Mouse (Mus musculus) midbrain, embryonic 11.5 days (tissue): Measurements from ENCODE around the gene Igfbp7. TPM values are rescaled to one million over a fixed set of nuclear protein-coding genes. Genes with fewer than 3 reads are reported as not detected.
A peak's percentile ranks its signal among the peaks of the same experiment; 100 is the strongest.

Experiments used
- ATAC-seq: fragments of 200-750 bp; cut with Nextera tagmentation; 2 replicates; pipeline ENCODE4 v1.8.0; 2017; ENCODE audit warnings: moderate TSS enrichment, moderate library complexity; ENCODE audit not compliant: low FRiP score
- DNase-seq: peaks from one replicate; pipeline ENCODE4 v3.0.0; 2015; ENCODE audit warnings: low spot score; ENCODE audit errors: missing footprints
- H3K27ac ChIP-seq: fragments of 300-500 bp; sonication (generic); 2 replicates; pipeline ENCODE4 v1.5.1; 2014; ENCODE audit warnings: low read depth, low read length
- H3K27me3 ChIP-seq: fragments of 300-500 bp; sonication (generic); 2 replicates; pipeline ENCODE4 v1.6.1; 2014; ENCODE audit warnings: mild to moderate bottlenecking, low read length, moderate library complexity, mixed read lengths; ENCODE audit not compliant: control insufficient read depth, insufficient read depth
- H3K36me3 ChIP-seq: fragments of 300-500 bp; sonication (generic); 2 replicates; pipeline ENCODE4 v1.6.1; 2014; ENCODE audit warnings: mild to moderate bottlenecking, low read length, moderate library complexity, mixed read lengths; ENCODE audit not compliant: control insufficient read depth, insufficient read depth
- H3K4me1 ChIP-seq: fragments of 300-500 bp; sonication (generic); 2 replicates; pipeline ENCODE4 v1.6.1; 2014; ENCODE audit warnings: low read length; ENCODE audit not compliant: control insufficient read depth, insufficient read depth
- H3K4me2 ChIP-seq: fragments of 300-500 bp; sonication (generic); 2 replicates; pipeline ENCODE4 v1.6.1; 2014; ENCODE audit warnings: mild to moderate bottlenecking, moderate library complexity
- H3K4me3 ChIP-seq: fragments of 300-500 bp; sonication (generic); 2 replicates; pipeline ENCODE4 v1.5.1; 2014; ENCODE audit warnings: low read depth, low read length
- H3K9ac ChIP-seq: fragments of 300-500 bp; sonication (generic); 2 replicates; pipeline ENCODE4 v1.6.1; 2014; ENCODE audit warnings: low read length
- H3K9me3 ChIP-seq: fragments of 300-500 bp; sonication (generic); 2 replicates; pipeline ENCODE4 v1.6.1; 2016; ENCODE audit warnings: low read length; ENCODE audit not compliant: control insufficient read depth
- WGBS: fragments of 180-500 bp; shearing (Covaris S2); extraction: QIAGEN DNeasy Blood & Tissue Kit; methylation state at CpG from one replicate; pipeline ENCODE4 v1.1.7; 2014; 5-methylcytosine and 5-hydroxymethylcytosine counted together
- polyA plus RNA-seq: library from polyadenylated mRNA; unstranded; fragments of >200 nt; fragmentation: Nextera tagmentation; extraction: Ambion mirVana; gene quantifications from 2 replicates; pipeline ENCODE4 v1.2.1, GENCODE M21; 2014

Gene Igfbp7
- polyA plus RNA-seq, 1 experiment from 2014 or later, result 25.1 TPM

- Histone ChIP-seq H3K27me3 (no peaks in the 10 kb centered on the region), H3K4me1 (peaks cover 4% of the 10 kb centered on the region), H3K36me3 (no peaks in the 10 kb centered on the region), H3K9me3 (no peaks in the 10 kb centered on the region), H3K4me2 (no peak overlapping the region), H3K4me3 (no peak overlapping the region), H3K27ac (no peak overlapping the region), H3K9ac (no peak overlapping the region)
- no peak for DNase-seq
- ATAC-seq, result no peak
- WGBS, result 83% methylated on average over 7 of the region's 7 CpGs
Measured at GRCm38 (mm10) chr5:77400151-77400550, 7.7 kb downstream of the Igfbp7 start.

GRCm38 (mm10) chr5:77399076-77399475, 8.8 kb downstream of the Igfbp7 start:
- Histone ChIP-seq H3K27ac (no peak overlapping the region), H3K9me3 (no peaks in the 10 kb centered on the region), H3K4me2 (no peak overlapping the region), H3K4me3 (no peak overlapping the region), H3K27me3 (no peaks in the 10 kb centered on the region), H3K9ac (no peak overlapping the region), H3K4me1 (peaks cover 4% of the 10 kb centered on the region), H3K36me3 (no peaks in the 10 kb centered on the region)
- ATAC-seq (no peak), DNase-seq (peak; percentile 78)
- 46% methylated on average over 4 of the region's 4 CpGs for WGBS

- ATAC-seq (no peak), DNase-seq (peak; percentile 67)
- no peaks in the 10 kb centered on the region for H3K9me3 ChIP-seq
- H3K36me3 ChIP-seq, result no peaks in the 10 kb centered on the region
- H3K9ac ChIP-seq, result no peak overlapping the region
- H3K4me2 ChIP-seq, result no peak overlapping the region
- WGBS, result 50% methylated on average over 14 of the region's 14 CpGs
- H3K27me3 ChIP-seq, result no peaks in the 10 kb centered on the region
- no peak overlapping the region for H3K4me3 ChIP-seq
- peaks cover 7% of the 10 kb centered on the region for H3K4me1 ChIP-seq
- no peak overlapping the region for H3K27ac ChIP-seq
Measured at GRCm38 (mm10) chr5:77398285-77399057, 9.4 kb downstream of the Igfbp7 start.

- no peaks in the 10 kb centered on the region for H3K27me3 ChIP-seq
- peaks cover 7% of the 10 kb centered on the region for H3K4me1 ChIP-seq
- ATAC-seq (peak; percentile 46; the same call in 1 of the 2 replicates), DNase-seq (peak; percentile 84)
- no peaks in the 10 kb centered on the region for H3K36me3 ChIP-seq
- no peak overlapping the region for H3K9ac ChIP-seq
- H3K4me3 ChIP-seq, result no peak overlapping the region
- no peak overlapping the region for H3K27ac ChIP-seq
- WGBS, result 57% methylated on average over 9 of the region's 9 CpGs
- no peak overlapping the region for H3K4me2 ChIP-seq
- no peaks in the 10 kb centered on the region for H3K9me3 ChIP-seq
Measured at GRCm38 (mm10) chr5:77393990-77394618, 13.7 kb downstream of the Igfbp7 start.

- H3K4me2 ChIP-seq, result no peak overlapping the region
- peaks cover 3% of the 10 kb centered on the region; the same call in 1 of the 2 replicates for H3K4me1 ChIP-seq
- no peak overlapping the region for H3K9ac ChIP-seq
- ATAC-seq (no peak), DNase-seq (no peak)
- H3K9me3 ChIP-seq, result no peaks in the 10 kb centered on the region
- no peaks in the 10 kb centered on the region for H3K36me3 ChIP-seq
- WGBS, result 87% methylated on average over 10 of the region's 10 CpGs
- H3K27me3 ChIP-seq, result no peaks in the 10 kb centered on the region
- no peak overlapping the region for H3K27ac ChIP-seq
- no peak overlapping the region for H3K4me3 ChIP-seq
Measured at GRCm38 (mm10) chr5:77393094-77393619, 14.7 kb downstream of the Igfbp7 start.

- Histone ChIP-seq H3K4me3 (no peak overlapping the region), H3K9me3 (no peaks in the 10 kb centered on the region), H3K36me3 (no peaks in the 10 kb centered on the region), H3K27me3 (no peaks in the 10 kb centered on the region), H3K27ac (no peak overlapping the region), H3K4me2 (no peak overlapping the region), H3K9ac (no peak overlapping the region), H3K4me1 (peaks cover 3% of the 10 kb centered on the region; the same call in 1 of the 2 replicates)
- DNase-seq, result no peak
- no peak for ATAC-seq
- 94% methylated on average over 2 of the region's 2 CpGs for WGBS
Measured at GRCm38 (mm10) chr5:77390272-77390671, 17.6 kb downstream of the Igfbp7 start.

- no peaks in the 10 kb centered on the region for H3K9me3 ChIP-seq
- H3K4me1 ChIP-seq, result no peaks in the 10 kb centered on the region
- ATAC-seq (no peak), DNase-seq (no peak)
- H3K4me2 ChIP-seq, result no peak overlapping the region
- no peak overlapping the region for H3K27ac ChIP-seq
- no peaks in the 10 kb centered on the region for H3K27me3 ChIP-seq
- no peaks in the 10 kb centered on the region for H3K36me3 ChIP-seq
- 90% methylated on average over 6 of the region's 6 CpGs for WGBS
- H3K9ac ChIP-seq, result no peak overlapping the region
- H3K4me3 ChIP-seq, result no peak overlapping the region
Measured at GRCm38 (mm10) chr5:77388359-77388758, 19.5 kb downstream of the Igfbp7 start.

- no peak for ATAC-seq
- H3K27ac ChIP-seq, result no peak overlapping the region
- H3K27me3 ChIP-seq, result no peaks in the 10 kb centered on the region
- no peak overlapping the region for H3K4me2 ChIP-seq
- no peaks in the 10 kb centered on the region for H3K36me3 ChIP-seq
- WGBS, result 86% methylated on average over 8 of the region's 8 CpGs
- no peak overlapping the region for H3K4me3 ChIP-seq
- no peaks in the 10 kb centered on the region for H3K9me3 ChIP-seq
- no peak for DNase-seq
- H3K9ac ChIP-seq, result no peak overlapping the region
- H3K4me1 ChIP-seq, result no peaks in the 10 kb centered on the region
Measured at GRCm38 (mm10) chr5:77387414-77387704, 20.5 kb downstream of the Igfbp7 start.

GRCm38 (mm10) chr5:77386596-77387413, 21.0 kb downstream of the Igfbp7 start:
- Histone ChIP-seq H3K36me3 (no peaks in the 10 kb centered on the region), H3K9ac (no peak overlapping the region), H3K27me3 (no peaks in the 10 kb centered on the region), H3K4me3 (no peak overlapping the region), H3K4me1 (no peaks in the 10 kb centered on the region), H3K27ac (no peak overlapping the region), H3K9me3 (no peaks in the 10 kb centered on the region), H3K4me2 (no peak overlapping the region)
- DNase-seq, result no peak
- WGBS, result 76% methylated on average over 10 of the region's 10 CpGs
- no peak for ATAC-seq
